Mouse (Mus musculus) brain, embryonic 14.5 days (tissue): ENCODE results near the gene Bcor.

ENCODE experiments used
- CTCF ChIP-seq: fragments of 200-500 bp; IDR thresholded peaks from 2 replicates; pipeline ENCODE4 v1.5.1; 2012; ENCODE audit warnings: inconsistent platforms, mild to moderate bottlenecking, moderate library complexity, borderline replicate concordance; ENCODE audit not compliant: insufficient read depth, insufficient read length; ENCODE audit errors: extremely low read depth
- POLR2A ChIP-seq: fragments of 200-500 bp; IDR thresholded peaks from 2 replicates; pipeline ENCODE4 v1.6.1; 2012; ENCODE audit warnings: mild to moderate bottlenecking, inconsistent platforms, borderline replicate concordance; ENCODE audit not compliant: poor library complexity, insufficient read depth, insufficient read length, severe bottlenecking; ENCODE audit errors: extremely low read depth

DNA sequence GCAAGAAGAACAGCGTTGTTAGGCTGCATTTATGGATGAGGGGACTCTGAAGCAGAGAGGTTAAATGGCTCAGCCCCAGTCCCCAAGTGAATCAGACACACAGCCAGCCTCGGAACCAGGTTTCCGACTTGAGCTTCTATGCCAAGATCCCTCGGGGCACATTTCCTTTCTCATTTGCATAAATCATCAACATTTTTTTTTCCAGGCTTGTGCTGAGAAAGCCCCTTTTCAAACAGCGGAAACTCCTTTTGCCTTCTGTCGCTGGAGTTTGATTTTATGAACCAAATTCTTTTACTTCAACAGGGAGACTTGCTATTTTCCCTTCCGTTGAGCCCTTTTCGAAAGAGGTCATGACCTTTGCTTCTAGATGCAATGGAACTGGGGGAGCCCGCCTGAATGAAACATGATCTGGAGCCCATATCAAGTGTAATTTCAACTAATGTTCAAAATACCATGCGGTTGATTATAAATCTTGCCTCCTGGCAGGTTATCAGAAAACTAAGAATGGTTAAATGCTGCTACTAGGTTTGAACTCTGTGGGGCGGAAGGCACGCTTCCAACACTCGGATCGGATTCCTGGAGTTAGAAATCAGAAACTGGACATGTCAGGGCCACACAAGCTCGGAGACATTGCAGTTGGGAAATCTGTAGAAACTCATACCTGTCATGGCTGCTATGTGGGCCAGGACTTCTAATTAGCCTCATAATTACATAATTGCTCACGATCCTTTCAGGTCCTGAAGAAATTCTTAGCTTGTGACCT, 15.2 kb upstream of the Bcor start:
- no peak for TF ChIP-seq POLR2A
- TF ChIP-seq CTCF = no peak
